Mouse (Mus musculus) G1E (cell line): ENCODE results near the gene 5730596B20Rik. TPM values are rescaled to one million over a fixed set of nuclear protein-coding genes. Genes with fewer than 3 reads are reported as not detected.

Experiments used
- ATAC-seq: 2 replicates; pipeline ENCODE4 v1.8.0; 2016; ENCODE audit warnings: mild to moderate bottlenecking; ENCODE audit not compliant: insufficient number of reproducible peaks, poor library complexity, low FRiP score, severe bottlenecking; ENCODE audit errors: extremely low read depth
- DNase-seq: peaks from one replicate; pipeline ENCODE4 v3.0.0; 2012; ENCODE audit warnings: low spot score
- H3K27me3 ChIP-seq: 2 replicates; pipeline ENCODE4 v1.6.1; 2012; ENCODE audit warnings: mild to moderate bottlenecking, low read length, inconsistent platforms; ENCODE audit not compliant: insufficient read depth
- H3K36me3 ChIP-seq: replicated peaks from 2 replicates; pipeline ENCODE3; 2012; ENCODE audit warnings: mild to moderate bottlenecking, inconsistent platforms
- H3K4me1 ChIP-seq: 2 replicates; pipeline ENCODE4 v1.6.1; 2012; ENCODE audit warnings: low read depth, low read length, inconsistent platforms, mixed read lengths; ENCODE audit not compliant: insufficient read depth
- H3K4me3 ChIP-seq: 2 replicates; pipeline ENCODE4 v1.5.1; 2012; ENCODE audit warnings: low read depth, mild to moderate bottlenecking, inconsistent platforms, low read length, moderate library complexity, mixed read lengths
- H3K9me3 ChIP-seq: replicated peaks from 2 replicates; pipeline ENCODE4 v1.6.1; 2012; ENCODE audit warnings: inconsistent platforms
- CTCF ChIP-seq: IDR thresholded peaks from 2 replicates; pipeline ENCODE4 v1.5.1; 2012; ENCODE audit warnings: low read depth, low read length, inconsistent platforms, mixed read lengths
- GATA1 ChIP-seq: IDR thresholded peaks from 2 replicates; pipeline ENCODE4 v1.6.1; 2012; ENCODE audit warnings: borderline replicate concordance, low read length, inconsistent platforms, mixed read lengths
- GATA2 ChIP-seq: IDR thresholded peaks from 2 replicates; pipeline ENCODE4 v1.6.1; 2012; ENCODE audit warnings: low read depth, low read length, inconsistent platforms, borderline replicate concordance
- POLR2AphosphoS5 ChIP-seq: IDR thresholded peaks from 2 replicates; pipeline ENCODE4 v1.6.1; 2012; ENCODE audit warnings: low read depth, low read length, inconsistent platforms; ENCODE audit not compliant: insufficient replicate concordance
- TAL1 ChIP-seq: conservative IDR thresholded peaks from 2 replicates; pipeline ENCODE4 v1.6.1; 2012; ENCODE audit warnings: low read depth, low read length, inconsistent platforms, mixed read lengths
- polyA plus RNA-seq: library from polyadenylated mRNA; stranded (reverse); fragments of >175 nt; gene quantifications from 2 replicates; pipeline ENCODE4 v1.2.3, GENCODE M21; 2012
- total RNA-seq, 2 experiments: library from RNA; stranded (forward) in 1 of 2; stranded (reverse) in 1 of 2; fragments of 200-1000 nt in 1 of 2; fragments of >200 nt in 1 of 2; fragmentation: Nextera tagmentation in 1 of 2; gene quantifications; 2 replicates each; pipeline ENCODE4 v1.2.3; 2014 to 2017

Gene 5730596B20Rik
- total and polyA plus RNA-seq, 3 experiments = 0.05 TPM; not detected in 2

DNA sequence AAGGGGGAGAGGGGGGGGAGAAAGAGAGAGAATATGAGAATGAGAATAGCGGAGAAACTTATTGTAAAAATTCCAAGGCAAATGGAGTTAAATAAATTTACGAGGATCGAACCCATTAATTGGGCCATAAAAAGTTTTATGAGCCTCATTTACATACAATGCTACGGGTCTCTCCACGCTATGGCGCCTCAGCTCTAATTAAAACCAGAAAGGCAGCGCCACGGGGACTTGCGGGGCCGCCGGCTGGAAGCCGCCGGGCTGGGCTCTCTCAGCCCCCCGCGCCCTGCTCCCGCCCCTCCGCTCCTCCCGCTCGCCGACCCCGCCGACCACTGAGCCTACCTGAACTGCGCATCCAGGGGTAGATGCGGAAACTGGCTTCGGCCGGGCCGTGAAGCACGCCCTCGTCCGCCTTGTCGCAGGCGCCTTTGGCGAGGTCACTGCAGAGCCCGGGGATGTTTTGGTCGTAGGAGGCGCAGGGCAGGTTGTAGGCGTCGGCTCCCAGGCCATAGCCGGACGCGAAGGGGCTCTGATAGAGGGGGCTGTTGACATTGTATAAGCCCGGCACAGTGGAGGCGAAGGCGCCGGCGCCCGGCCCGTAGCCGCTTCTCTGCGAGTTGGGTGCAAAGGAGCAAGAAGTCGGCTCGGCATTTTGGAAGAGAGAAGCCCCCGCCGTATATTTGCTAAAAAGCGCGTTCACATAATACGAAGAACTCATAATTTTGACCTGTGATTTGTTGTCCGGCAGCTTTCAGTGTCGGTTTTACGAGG, 39.6 kb downstream of the 5730596B20Rik start:
- H3K4me1 ChIP-seq = peaks cover 7% of the 10 kb centered on the region
- peaks cover 9% of the 10 kb centered on the region for H3K9me3 ChIP-seq
- ATAC-seq = no peak
- H3K36me3 ChIP-seq = no peaks in the 10 kb centered on the region
- no peak overlapping the region for H3K4me3 ChIP-seq
- peaks cover 44% of the 10 kb centered on the region for H3K27me3 ChIP-seq
- no peak for DNase-seq
- TF ChIP-seq CTCF = no peak

DNA sequence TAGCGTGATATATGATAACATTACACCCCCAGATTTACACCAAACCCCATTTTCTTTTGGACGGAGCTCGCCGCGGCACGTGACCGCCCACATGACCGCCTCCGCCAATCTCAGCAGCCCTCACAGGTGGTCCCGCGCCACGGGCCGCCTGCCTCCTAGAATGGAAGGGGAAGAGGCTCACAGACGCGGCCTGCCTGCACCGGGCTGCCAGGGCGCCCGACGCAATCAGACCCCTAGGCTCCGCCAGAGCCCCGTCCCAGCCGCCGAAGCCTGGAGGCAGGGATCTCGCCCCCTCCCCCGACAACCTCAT, 40.1 kb downstream of the 5730596B20Rik start:
- ATAC-seq (no peak), DNase-seq (no peak)
- Histone ChIP-seq H3K27me3 (peaks cover 44% of the 10 kb centered on the region), H3K36me3 (no peaks in the 10 kb centered on the region), H3K4me3 (no peak overlapping the region), H3K4me1 (peaks cover 10% of the 10 kb centered on the region), H3K9me3 (peaks cover 9% of the 10 kb centered on the region)
- TF ChIP-seq GATA2 = no peak
- no peak for TF ChIP-seq TAL1
- TF ChIP-seq POLR2AphosphoS5 = no peak
- TF ChIP-seq CTCF = no peak
- TF ChIP-seq GATA1 = no peak

DNA sequence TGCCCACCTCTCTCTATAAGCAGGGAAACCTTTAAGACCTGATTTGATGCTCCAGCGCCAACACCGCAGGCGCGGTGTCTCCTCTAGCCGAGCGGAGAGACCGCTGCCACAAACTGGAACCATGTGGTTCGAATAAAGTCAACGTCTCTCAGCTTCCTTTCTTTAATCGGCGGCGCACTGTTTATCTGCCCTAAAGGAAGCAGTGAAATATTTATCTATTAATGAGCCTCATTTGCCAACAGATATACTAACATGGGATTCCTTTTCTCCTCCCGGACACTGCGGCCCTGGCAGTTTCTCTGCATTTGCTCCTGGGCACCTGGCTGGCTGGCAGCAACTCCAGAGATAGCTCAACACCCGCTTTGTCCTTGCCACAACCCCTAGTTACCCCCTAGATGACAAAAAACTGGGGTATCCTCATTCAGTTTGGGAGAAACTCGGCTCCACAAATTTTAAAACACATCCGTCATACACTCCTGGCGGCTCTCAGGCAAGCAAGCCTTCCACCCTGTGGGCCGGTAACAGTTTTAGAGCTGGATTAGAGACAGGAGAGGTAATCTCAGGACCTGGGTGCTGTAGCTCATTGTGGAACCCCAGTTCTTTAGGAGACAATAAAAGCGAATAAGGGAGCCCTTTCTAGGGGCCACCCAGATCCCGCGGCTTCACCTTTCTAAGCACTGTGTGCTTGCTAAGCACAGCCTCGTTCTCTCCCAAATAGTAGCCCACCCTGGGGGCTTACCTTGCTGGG, 40.8 kb downstream of the 5730596B20Rik start:
- no peak for ATAC-seq
- Histone ChIP-seq H3K27me3 (peaks cover 42% of the 10 kb centered on the region), H3K4me3 (no peak overlapping the region), H3K4me1 (peaks cover 10% of the 10 kb centered on the region), H3K36me3 (no peaks in the 10 kb centered on the region), H3K9me3 (peaks cover 9% of the 10 kb centered on the region)
- DNase-seq = no peak
- TF ChIP-seq GATA2 = no peak
- no peak for TF ChIP-seq GATA1
- TF ChIP-seq TAL1 = no peak
- TF ChIP-seq POLR2AphosphoS5 = no peak
- TF ChIP-seq CTCF = no peak

DNA sequence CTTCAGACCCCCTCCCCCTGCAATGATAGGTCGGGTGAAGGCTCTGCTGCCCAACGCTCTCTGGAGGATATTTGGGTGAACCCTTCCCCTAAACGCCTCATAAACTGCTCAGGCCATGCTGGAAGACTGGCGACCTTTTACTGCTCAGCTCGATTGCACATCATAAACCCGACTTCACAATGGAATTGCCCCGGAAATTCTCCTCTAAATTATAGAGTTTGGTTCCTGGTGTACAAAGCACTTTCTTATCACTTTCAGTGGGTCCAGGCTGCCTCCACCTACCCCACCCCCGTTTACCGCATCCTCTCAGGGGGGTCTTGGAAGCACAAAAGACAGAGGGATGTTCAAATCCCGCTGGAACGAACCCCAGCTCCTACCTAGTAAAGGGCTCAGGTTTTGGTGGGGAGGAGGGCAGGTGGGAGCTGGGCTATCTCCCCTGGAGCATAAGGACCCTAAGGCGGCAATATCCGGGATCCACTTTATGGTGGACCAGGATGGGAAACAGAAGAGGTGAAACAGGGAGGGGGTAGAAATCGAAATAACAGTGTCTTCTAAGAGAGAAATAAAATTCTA, 41.4 kb downstream of the 5730596B20Rik start:
- no peak for DNase-seq
- Histone ChIP-seq H3K4me3 (no peak overlapping the region), H3K9me3 (peaks cover 9% of the 10 kb centered on the region), H3K36me3 (no peaks in the 10 kb centered on the region), H3K4me1 (peaks cover 10% of the 10 kb centered on the region), H3K27me3 (peaks cover 36% of the 10 kb centered on the region)
- no peak for ATAC-seq
- TF ChIP-seq POLR2AphosphoS5 = no peak
- TF ChIP-seq GATA1 = no peak
- no peak for TF ChIP-seq GATA2
- TF ChIP-seq TAL1 = no peak
- TF ChIP-seq CTCF = no peak

DNA sequence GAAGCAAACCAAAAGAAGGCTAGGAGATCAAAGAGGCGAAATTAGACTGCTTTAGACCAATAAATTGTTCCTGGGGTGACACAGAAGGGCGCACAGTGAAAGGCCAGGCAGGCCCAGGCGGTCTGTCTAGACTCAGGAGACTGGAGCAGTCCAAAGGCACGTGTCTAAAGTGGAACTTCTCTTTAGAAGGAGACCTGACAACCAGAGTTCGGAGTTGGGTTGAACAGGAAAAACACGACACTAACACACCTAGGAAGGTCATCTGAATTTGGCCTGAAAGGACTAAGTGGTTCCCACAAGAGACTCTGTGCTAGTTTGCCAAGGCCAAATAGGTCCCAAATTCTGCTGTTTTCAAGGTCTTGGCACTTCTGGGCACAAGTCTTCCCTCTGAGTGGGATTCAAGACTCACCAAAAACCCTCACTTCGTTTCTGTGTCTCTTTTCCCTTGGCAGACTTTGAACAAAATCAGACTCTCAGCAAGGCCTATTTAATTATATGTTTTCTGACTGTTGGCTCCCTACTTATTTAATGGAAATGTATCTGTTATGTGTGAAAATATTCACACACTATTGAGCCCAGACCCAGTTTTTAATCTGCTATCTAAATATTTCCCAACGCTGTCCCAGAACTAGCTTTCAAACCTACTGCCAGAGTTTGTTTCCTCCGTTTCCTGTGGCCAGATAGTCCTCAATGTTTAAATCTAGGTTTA, 42.1 kb downstream of the 5730596B20Rik start:
- DNase-seq = no peak
- peaks cover 42% of the 10 kb centered on the region for H3K27me3 ChIP-seq
- H3K9me3 ChIP-seq = peaks cover 9% of the 10 kb centered on the region
- TF ChIP-seq TAL1 = no peak
- no peak for TF ChIP-seq POLR2AphosphoS5
- no peak for TF ChIP-seq CTCF
- TF ChIP-seq GATA2 = no peak
- TF ChIP-seq GATA1 = no peak
- H3K4me3 ChIP-seq = no peak overlapping the region
- peaks cover 10% of the 10 kb centered on the region for H3K4me1 ChIP-seq
- H3K36me3 ChIP-seq = no peaks in the 10 kb centered on the region
- ATAC-seq = no peak
